Mouse (Mus musculus) spleen, adult 2 months (tissue): ENCODE data around the gene Slc45a3. TPM values are rescaled to one million over a fixed set of nuclear protein-coding genes. Genes with fewer than 3 reads are reported as not detected.

Experiments
- DNase-seq, 2 experiments: peaks; one replicate each; pipeline versions ENCODE4 v3.0.0 to v3.0.0-alpha.2; 2012 to 2021; ENCODE audit warnings: low spot score in 2 of 2, low read depth in 1 of 2
- H3K27ac ChIP-seq: fragments of 200-500 bp; 2 replicates; pipeline ENCODE4 v1.5.1; 2012; ENCODE audit warnings: low read length, inconsistent platforms; ENCODE audit not compliant: insufficient read depth
- H3K27me3 ChIP-seq: fragments of 200-500 bp; 2 replicates; pipeline ENCODE4 v1.6.1; 2012; ENCODE audit warnings: mild to moderate bottlenecking, moderate library complexity, low read length, inconsistent platforms; ENCODE audit not compliant: control insufficient read depth, insufficient read depth
- H3K36me3 ChIP-seq: fragments of 200-500 bp; 2 replicates; pipeline ENCODE4 v1.6.1; 2012; ENCODE audit warnings: mild to moderate bottlenecking, low read length, inconsistent platforms; ENCODE audit not compliant: control insufficient read depth, insufficient read depth
- H3K4me1 ChIP-seq: fragments of 200-500 bp; 2 replicates; pipeline ENCODE4 v1.6.1; 2011; ENCODE audit warnings: inconsistent platforms; ENCODE audit not compliant: control insufficient read depth, insufficient read depth, insufficient read length
- H3K4me3 ChIP-seq: fragments of 200-500 bp; 2 replicates; pipeline ENCODE4 v1.5.1; 2011; ENCODE audit warnings: mild to moderate bottlenecking, inconsistent platforms; ENCODE audit not compliant: insufficient read depth, insufficient read length; ENCODE audit errors: extremely low read depth
- CTCF ChIP-seq: fragments of 200-500 bp; IDR thresholded peaks from 2 replicates; pipeline ENCODE4 v1.5.1; 2011; ENCODE audit warnings: mild to moderate bottlenecking, inconsistent platforms; ENCODE audit not compliant: insufficient read depth, insufficient read length, insufficient replicate concordance; ENCODE audit errors: extremely low read depth
- POLR2A ChIP-seq: fragments of 200-500 bp; IDR thresholded peaks from 2 replicates; pipeline ENCODE4 v1.6.1; 2011; ENCODE audit warnings: low read depth, low read length, inconsistent platforms
- WGBS: fragments of 180-500 bp; shearing (Covaris S2); methylation state at CpG from one replicate; pipeline ENCODE4 v1.1.7; 2018; 5-methylcytosine and 5-hydroxymethylcytosine counted together
- polyA plus RNA-seq: library from polyadenylated mRNA; depleted of rRNA; stranded (reverse); fragments of >200 nt; gene quantifications from 2 replicates; pipeline ENCODE4 v1.2.3, GENCODE M21; 2012

Gene Slc45a3
- polyA plus RNA-seq, 1 experiment: 23.9 TPM

- H3K4me3 ChIP-seq: no peak overlapping the region
- H3K27ac ChIP-seq: no peak overlapping the region
- H3K27me3 ChIP-seq: no peaks in the 10 kb centered on the region
- WGBS: 26% methylated on average over 16 of the region's 16 CpGs
- no peak for DNase-seq
- no peaks in the 10 kb centered on the region for H3K4me1 ChIP-seq
- no peaks in the 10 kb centered on the region for H3K36me3 ChIP-seq
- TF ChIP-seq CTCF: no peak
- no peak for TF ChIP-seq POLR2A
These were observed 8.1 kb downstream of the Slc45a3 start for GRCm38 (mm10) chr1:131970661-131971520.

GRCm38 (mm10) chr1:131971771-131972497, 9.2 kb downstream of the Slc45a3 start:
- no peaks in the 10 kb centered on the region for H3K36me3 ChIP-seq
- peak overlapping the region; percentile 22; the same call in 1 of the 2 replicates for H3K27ac ChIP-seq
- 73% methylated on average over 15 of the region's 15 CpGs for WGBS
- no peaks in the 10 kb centered on the region for H3K4me1 ChIP-seq
- H3K4me3 ChIP-seq: no peak overlapping the region
- DNase-seq: no peak
- H3K27me3 ChIP-seq: no peaks in the 10 kb centered on the region
- no peak for TF ChIP-seq CTCF
- TF ChIP-seq POLR2A: no peak

- peak overlapping the region; percentile 22 for H3K27ac ChIP-seq
- 74% methylated on average over 13 of the region's 13 CpGs for WGBS
- no peaks in the 10 kb centered on the region for H3K36me3 ChIP-seq
- H3K27me3 ChIP-seq: no peaks in the 10 kb centered on the region
- DNase-seq: no peak
- H3K4me1 ChIP-seq: no peaks in the 10 kb centered on the region
- TF ChIP-seq CTCF: no peak
- TF ChIP-seq POLR2A: no peak
- H3K4me3 ChIP-seq: no peak overlapping the region
These were observed 9.9 kb downstream of the Slc45a3 start for GRCm38 (mm10) chr1:131972498-131973334.

- WGBS: 86% methylated on average over 6 of the region's 6 CpGs
- DNase-seq: no peak
- H3K27ac ChIP-seq: no peak overlapping the region
These were observed 11.2 kb downstream of the Slc45a3 start for GRCm38 (mm10) chr1:131973991-131974390.

GRCm38 (mm10) chr1:131976886-131977285, 14.1 kb downstream of the Slc45a3 start:
- Histone ChIP-seq H3K4me3 (0 out of 2 replicates have a peak overlapping the region, but pooled peaks have one; percentile 22), H3K27ac (peak overlapping the region; percentile 35; the same call in 1 of the 2 replicates), H3K36me3 (no peaks in the 10 kb centered on the region), H3K27me3 (no peaks in the 10 kb centered on the region), H3K4me1 (no peaks in the 10 kb centered on the region)
- TF ChIP-seq CTCF: no peak
- TF ChIP-seq POLR2A: no peak
- WGBS: 86% methylated on average over 5 of the region's 5 CpGs
- DNase-seq: no peak

More at GRCm38 (mm10) chr1:131973991-131974390, 11.2 kb downstream of the Slc45a3 start:
- TF ChIP-seq POLR2A (no peak), CTCF (no peak)
- Histone ChIP-seq H3K4me1 (no peaks in the 10 kb centered on the region), H3K27me3 (no peaks in the 10 kb centered on the region), H3K36me3 (no peaks in the 10 kb centered on the region), H3K4me3 (no peak overlapping the region)

- TF ChIP-seq POLR2A (no peak), CTCF (no peak)
- DNase-seq: no peak
- H3K27ac ChIP-seq: no peak overlapping the region
- H3K27me3 ChIP-seq: no peaks in the 10 kb centered on the region
- WGBS: 67% methylated on average over 2 of the region's 2 CpGs
- no peaks in the 10 kb centered on the region for H3K4me1 ChIP-seq
- H3K4me3 ChIP-seq: no peak overlapping the region
- H3K36me3 ChIP-seq: no peaks in the 10 kb centered on the region
These were observed 17.7 kb downstream of the Slc45a3 start for GRCm38 (mm10) chr1:131980471-131980870.
